Mouse (Mus musculus) megakaryocyte progenitor cell, adult 5-6 weeks (primary cell): ENCODE results near the gene Romo1. TPM values are rescaled to one million over a fixed set of nuclear protein-coding genes. Genes with fewer than 3 reads are reported as not detected.
A peak's percentile ranks its signal among the peaks of the same experiment; 100 is the strongest.
"Not testable (repeated sequence)": the region's sequence is repeated elsewhere in the genome, so short reads cannot be mapped to it uniquely, and the experiment has no call there.

Experiments
- ATAC-seq: replicated peaks from 2 replicates; pipeline ENCODE4 v1.8.0; 2016; ENCODE audit warnings: mild to moderate bottlenecking, moderate TSS enrichment, inconsistent platforms; ENCODE audit not compliant: poor library complexity
- total RNA-seq, 2 experiments: library from RNA; stranded (forward) in 1 of 2; stranded (reverse) in 1 of 2; fragments of 157-497, 149-512 nt in 1 of 2; fragments of 200-1000 nt in 1 of 2; gene quantifications; 2 replicates each; pipeline versions ENCODE4 v1.2.3 to v1.2.4; 2015 to 2017

Gene Romo1
- total RNA-seq (2015) (104 and 134 TPM in 2 replicates), total RNA-seq (2017) (13.2 and 27.2 TPM in 2 replicates)

- ATAC-seq: peak; percentile 94
Measured at GRCm38 (mm10) chr2:156143953-156144724, at the start of gene Romo1, which contains the start of gene Nfs1. Gene Romo1, plus strand, starts transcription at chr2:156144039. Gene Nfs1, minus strand, starts transcription at chr2:156144186.

DNA sequence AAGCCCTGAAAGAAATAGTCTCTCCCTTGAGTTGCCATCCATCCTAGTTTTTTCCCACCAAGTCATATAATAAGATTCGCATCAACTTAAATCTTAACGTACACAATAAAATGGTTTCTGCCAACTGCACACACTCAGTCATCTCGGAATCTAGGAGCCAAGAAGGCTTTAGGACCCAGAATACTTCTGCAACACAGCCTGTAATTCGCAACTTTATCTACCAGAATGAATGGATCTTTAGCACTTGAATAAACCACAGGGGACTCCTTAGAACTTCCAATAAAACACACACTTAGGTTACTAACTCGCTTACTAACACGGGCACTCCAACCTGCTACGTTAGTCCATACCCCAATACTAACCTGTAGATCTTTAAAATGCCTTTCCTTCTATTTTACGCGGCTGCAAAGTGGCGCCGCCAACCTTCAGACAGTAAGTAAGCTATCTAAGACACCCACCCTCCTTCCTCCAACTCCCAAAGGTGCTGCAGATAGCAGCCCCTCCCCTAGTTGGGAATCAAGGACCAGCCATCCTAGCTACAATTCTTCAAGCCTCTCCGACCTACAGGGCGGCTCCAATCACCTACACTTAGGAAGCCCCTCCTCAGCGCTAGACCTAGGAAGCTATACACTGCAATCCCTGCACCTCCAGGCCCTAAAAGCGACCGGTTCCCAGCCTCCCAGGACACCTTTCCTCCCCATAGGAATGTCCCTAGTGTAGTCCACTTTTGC lies 33.0 kb upstream of the Romo1 start:
- ATAC-seq: peak; percentile 41

- ATAC-seq: peak; percentile 85
Measured at GRCm38 (mm10) chr2:156111358-156112079, 32.3 kb upstream of the Romo1 start, which contains the start of the genes Cpne1 and Rbm12. Gene Cpne1, minus strand, starts transcription at chr2:156111965. Gene Rbm12, minus strand, starts transcription at chr2:156111978.

DNA sequence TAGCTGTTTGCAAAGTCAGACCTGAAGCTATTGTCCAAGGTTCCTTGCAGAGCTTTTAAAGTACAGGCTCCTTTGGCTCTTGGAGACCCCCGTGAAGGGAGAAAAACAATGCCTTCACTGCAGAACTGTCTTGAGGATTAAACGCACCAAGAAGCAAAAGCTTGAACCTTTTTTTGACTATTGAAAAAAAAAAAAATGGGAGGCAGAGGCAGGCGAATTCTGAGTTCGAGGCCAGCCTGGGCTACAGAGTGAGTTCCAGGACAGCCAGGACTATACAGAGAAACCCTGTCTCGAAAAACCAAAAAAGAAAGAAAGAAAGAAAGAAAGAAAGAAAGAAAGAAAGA lies 31.8 kb upstream of the Romo1 start:
- ATAC-seq: not testable (repeated sequence)

DNA sequence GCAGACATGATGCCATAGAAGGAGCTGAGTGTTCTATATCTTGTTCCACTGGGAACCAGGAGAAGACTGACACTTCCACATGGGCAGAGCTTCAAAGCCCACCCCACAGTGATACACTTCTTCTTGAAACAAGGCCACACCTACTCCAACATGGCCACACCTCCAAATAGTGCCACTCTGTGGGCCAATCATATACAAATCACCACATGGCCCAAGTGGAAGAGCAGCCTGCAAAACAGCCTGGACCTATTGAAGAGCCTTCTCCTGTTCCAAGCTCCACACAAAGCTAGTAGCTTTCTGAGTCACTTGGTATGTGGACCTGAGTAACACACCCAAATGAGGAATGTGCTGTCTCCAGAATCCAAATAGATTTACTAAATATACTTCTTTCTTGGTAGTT lies 24.3 kb upstream of the Romo1 start:
- ATAC-seq: no peak

- no peak for ATAC-seq
Measured at GRCm38 (mm10) chr2:156123731-156124130, 20.1 kb upstream of the Romo1 start.

GRCm38 (mm10) chr2:156126992-156127391 lies 16.8 kb upstream of the Romo1 start, which contains the start of gene Gm28036:
Gene Gm28036, minus strand, starts transcription at chr2:156127092.
- ATAC-seq: no peak

DNA sequence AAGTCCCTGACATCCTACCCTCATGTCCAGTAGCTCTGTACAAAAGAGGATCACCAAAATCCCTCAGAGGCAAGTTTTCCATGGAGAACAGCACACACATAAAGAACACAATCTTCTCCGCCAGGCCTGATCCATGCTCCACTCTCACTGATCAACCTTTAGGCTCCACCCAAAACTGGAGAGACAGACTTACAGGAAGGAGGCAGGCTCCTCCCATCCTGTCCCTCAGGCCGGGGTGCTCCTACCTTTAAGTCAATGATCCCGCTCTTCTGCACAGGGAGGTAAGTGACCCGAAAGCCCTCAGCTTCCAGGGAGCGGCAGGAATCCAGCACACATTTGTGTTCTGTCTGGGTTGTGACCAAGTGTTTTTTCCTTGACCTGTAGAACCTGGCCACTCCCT lies 9.7 kb upstream of the Romo1 start:
- ATAC-seq: no peak

DNA sequence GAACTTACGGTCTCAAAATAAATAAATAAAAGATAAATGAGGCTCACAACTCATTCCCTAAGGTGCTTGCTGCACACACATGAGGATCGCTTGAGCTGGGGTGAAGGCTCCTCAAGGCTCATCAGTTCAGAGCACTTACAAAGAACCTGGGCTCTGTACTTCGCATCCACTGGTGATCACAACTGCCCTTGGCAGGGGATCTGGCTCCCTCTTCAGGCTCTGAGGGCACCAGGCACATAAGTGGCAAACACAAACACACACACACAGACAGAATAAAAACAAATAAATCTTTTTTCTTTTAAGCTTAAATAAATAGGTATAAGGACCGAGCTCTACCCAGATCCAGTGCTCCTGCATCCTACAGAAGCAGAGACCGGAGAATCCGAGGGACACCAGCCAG lies 8.1 kb upstream of the Romo1 start:
- peak; percentile 52; the same call in 1 of the 2 replicates for ATAC-seq

DNA sequence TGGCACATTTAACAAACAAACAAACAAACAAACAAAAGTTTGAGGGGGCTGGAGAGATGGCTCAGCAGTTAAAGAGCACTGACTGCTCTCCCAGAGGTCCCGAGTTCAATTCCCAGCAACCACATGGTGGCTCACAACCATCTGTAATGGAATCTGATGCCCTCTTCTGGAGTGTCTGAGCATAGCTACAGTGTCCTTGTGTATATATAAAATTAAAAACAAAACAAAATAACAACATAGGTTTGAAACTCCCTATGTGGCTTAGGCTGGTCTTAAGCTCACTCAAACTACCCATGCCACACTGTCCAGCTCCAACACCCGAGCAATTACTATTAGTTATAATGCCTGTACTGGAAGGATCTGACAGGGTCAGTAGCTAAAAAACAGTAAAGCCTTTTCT lies 1.0 kb upstream of the Romo1 start:
- no peak for ATAC-seq

GRCm38 (mm10) chr2:156143367-156143766 lies 472 bp upstream of the Romo1 start:
- ATAC-seq: peak; percentile 4; the same call in 1 of the 2 replicates

GRCm38 (mm10) chr2:156145486-156146130 lies 1.8 kb downstream of the Romo1 start:
- ATAC-seq: no peak

GRCm38 (mm10) chr2:156146272-156146989 lies 2.6 kb downstream of the Romo1 start:
- ATAC-seq: no peak

GRCm38 (mm10) chr2:156147316-156147915 lies 3.6 kb downstream of the Romo1 start:
- ATAC-seq: no peak

GRCm38 (mm10) chr2:156151538-156151937 lies 7.7 kb downstream of the Romo1 start:
- no peak for ATAC-seq

DNA sequence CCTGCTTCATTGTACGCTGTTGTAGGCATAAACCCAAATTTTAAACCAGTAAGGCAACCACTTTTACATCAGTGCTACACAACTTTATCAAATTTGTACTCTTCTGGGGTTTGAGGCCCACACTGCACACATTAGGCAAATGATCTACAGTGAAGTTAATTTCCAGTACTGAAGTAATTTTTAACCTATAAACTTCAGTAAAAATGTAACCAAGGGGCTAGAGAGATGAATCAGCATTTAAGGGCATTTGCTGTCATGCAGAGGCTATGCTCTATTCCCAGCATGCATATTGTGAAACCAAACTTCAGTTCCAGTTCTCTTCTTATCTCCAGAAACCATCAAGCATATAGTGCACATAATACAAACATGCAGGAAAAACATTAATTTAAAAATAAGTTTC lies 21.6 kb downstream of the Romo1 start:
- no peak for ATAC-seq

DNA sequence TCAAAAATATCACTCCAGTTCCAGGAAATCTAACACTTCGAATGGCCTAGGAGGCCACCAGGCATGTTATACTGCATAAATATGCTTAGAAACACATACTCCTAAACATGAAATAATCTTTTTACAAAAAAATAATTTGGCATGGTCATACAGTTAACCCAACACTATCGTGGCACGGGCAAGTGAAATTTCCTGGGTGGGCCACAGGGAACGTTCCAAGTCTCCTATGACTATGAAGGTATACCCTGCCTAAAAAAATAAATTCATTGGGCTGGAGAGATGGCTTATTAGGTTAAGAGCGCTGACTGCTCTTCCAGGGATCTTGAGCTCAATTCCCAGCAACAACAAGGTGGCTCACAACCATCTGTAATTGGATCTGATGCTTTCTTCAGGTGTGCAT lies 22.7 kb downstream of the Romo1 start:
- no peak for ATAC-seq

GRCm38 (mm10) chr2:156177079-156177478 lies 33.2 kb downstream of the Romo1 start:
- no peak for ATAC-seq

GRCm38 (mm10) chr2:156177651-156178050 lies 33.8 kb downstream of the Romo1 start:
- no peak for ATAC-seq
